Mouse (Mus musculus): ENCODE data around the gene Krtcap2. TPM values are rescaled to one million over a fixed set of nuclear protein-coding genes. Genes with fewer than 3 reads are reported as not detected.

The Krtcap2 gene
- polyA plus RNA-seq, 1 experiment from 2014 or later: 349 TPM

- ATAC-seq (ENCODE audit: low read depth) (no peak), DNase-seq (ENCODE audit: low spot score) (no peak)
- 46% methylated on average over 6 of the region's 7 CpGs for WGBS
- 0 out of 2 replicates have a peak, but pooled peaks cover 7% of the 10 kb centered on the region for H3K27me3 ChIP-seq (replicated peaks; ENCODE audit: control insufficient read depth, insufficient read depth, low read length)
- H3K4me3 ChIP-seq (ENCODE audit: low read depth, low read length): peak overlapping the region; percentile 50
- H3K9ac ChIP-seq (ENCODE audit: low read depth, low read length): peak overlapping the region; percentile 71
- H3K4me1 ChIP-seq (ENCODE audit: control insufficient read depth, insufficient read depth, low read length): peaks cover 27% of the 10 kb centered on the region
- peak overlapping the region; percentile 82 for H3K27ac ChIP-seq (replicated peaks; ENCODE audit: low read depth, low read length)
- no peaks in the 10 kb centered on the region for H3K9me3 ChIP-seq (ENCODE audit: control insufficient read depth, low read length)
- 0 out of 2 replicates have a peak, but pooled peaks cover 16% of the 10 kb centered on the region for H3K36me3 ChIP-seq (ENCODE audit: control insufficient read depth, insufficient read depth, low read length)
- H3K4me2 ChIP-seq (ENCODE audit: low read depth, low read length): peak overlapping the region; percentile 80
Observed at GRCm38 (mm10) chr3:89278107-89278506, 32.3 kb downstream of the Krtcap2 start.

- Histone ChIP-seq H3K9ac (ENCODE audit: low read depth, low read length) (peak overlapping the region; percentile 71), H3K4me2 (ENCODE audit: low read depth, low read length) (peak overlapping the region; percentile 80), H3K36me3 (ENCODE audit: control insufficient read depth, insufficient read depth, low read length) (0 out of 2 replicates have a peak, but pooled peaks cover 16% of the 10 kb centered on the region), H3K9me3 (ENCODE audit: control insufficient read depth, low read length) (no peaks in the 10 kb centered on the region), H3K27me3 (replicated peaks; ENCODE audit: control insufficient read depth, insufficient read depth, low read length) (0 out of 2 replicates have a peak, but pooled peaks cover 7% of the 10 kb centered on the region), H3K27ac (replicated peaks; ENCODE audit: low read depth, low read length) (peak overlapping the region; percentile 82), H3K4me3 (ENCODE audit: low read depth, low read length) (peak overlapping the region; percentile 50), H3K4me1 (ENCODE audit: control insufficient read depth, insufficient read depth, low read length) (peaks cover 27% of the 10 kb centered on the region)
- 18% methylated on average over 8 of the region's 8 CpGs for WGBS
- ATAC-seq (ENCODE audit: low read depth): no peak
- no peak for DNase-seq (ENCODE audit: low spot score)
Observed at GRCm38 (mm10) chr3:89278643-89279042, 32.9 kb downstream of the Krtcap2 start.

GRCm38 (mm10) chr3:89279153-89279890, 33.6 kb downstream of the Krtcap2 start:
- Histone ChIP-seq H3K4me3 (ENCODE audit: low read depth, low read length) (peak overlapping the region; percentile 50), H3K27me3 (replicated peaks; ENCODE audit: control insufficient read depth, insufficient read depth, low read length) (0 out of 2 replicates have a peak, but pooled peaks cover 7% of the 10 kb centered on the region), H3K9me3 (ENCODE audit: control insufficient read depth, low read length) (no peaks in the 10 kb centered on the region), H3K9ac (ENCODE audit: low read depth, low read length) (peak overlapping the region; percentile 71), H3K27ac (replicated peaks; ENCODE audit: low read depth, low read length) (peak overlapping the region; percentile 82), H3K4me2 (ENCODE audit: low read depth, low read length) (peak overlapping the region; percentile 80), H3K4me1 (ENCODE audit: control insufficient read depth, insufficient read depth, low read length) (peaks cover 27% of the 10 kb centered on the region), H3K36me3 (ENCODE audit: control insufficient read depth, insufficient read depth, low read length) (0 out of 2 replicates have a peak, but pooled peaks cover 13% of the 10 kb centered on the region)
- DNase-seq (ENCODE audit: low spot score): peak; percentile 92
- WGBS: 3% methylated on average over 32 of the region's 35 CpGs
- ATAC-seq (ENCODE audit: low read depth): peak; percentile 85

GRCm38 (mm10) chr3:89280050-89280605, 34.4 kb downstream of the Krtcap2 start:
- peaks cover 27% of the 10 kb centered on the region for H3K4me1 ChIP-seq (ENCODE audit: control insufficient read depth, insufficient read depth, low read length)
- ATAC-seq (ENCODE audit: low read depth): no peak

GRCm38 (mm10) chr3:89280606-89281511, 35.1 kb downstream of the Krtcap2 start, which contains the start of gene Efna1:
Gene Efna1 (minus strand): TSS chr3:89281142.
- 0 out of 2 replicates have a peak, but pooled peaks cover 7% of the 10 kb centered on the region for H3K27me3 ChIP-seq (replicated peaks; ENCODE audit: control insufficient read depth, insufficient read depth, low read length)
- H3K9me3 ChIP-seq (ENCODE audit: control insufficient read depth, low read length): no peaks in the 10 kb centered on the region
- H3K9ac ChIP-seq (ENCODE audit: low read depth, low read length): peak within 1 kb of the TSS; percentile 71
- 1% methylated on average over 45 of the region's 52 CpGs for WGBS
- H3K36me3 ChIP-seq (ENCODE audit: control insufficient read depth, insufficient read depth, low read length): 0 out of 2 replicates have a peak, but pooled peaks cover 3% of the 10 kb centered on the region
- peak within 1 kb of the TSS; percentile 50 for H3K4me3 ChIP-seq (ENCODE audit: low read depth, low read length)
- DNase-seq (ENCODE audit: low spot score) (peak; percentile 66), ATAC-seq (ENCODE audit: low read depth) (peak; percentile 28; the same call in 1 of the 2 replicates)
- H3K4me2 ChIP-seq (ENCODE audit: low read depth, low read length): peak within 1 kb of the TSS; percentile 80
- H3K27ac ChIP-seq (replicated peaks; ENCODE audit: low read depth, low read length): peak within 1 kb of the TSS; percentile 82
- peaks cover 27% of the 10 kb centered on the region for H3K4me1 ChIP-seq (ENCODE audit: control insufficient read depth, insufficient read depth, low read length)

More at GRCm38 (mm10) chr3:89280050-89280605, 34.4 kb downstream of the Krtcap2 start:
- under 1% methylated on average over 28 of the region's 29 CpGs for WGBS
- Histone ChIP-seq H3K27ac (replicated peaks; ENCODE audit: low read depth, low read length) (peak overlapping the region; percentile 82), H3K4me2 (ENCODE audit: low read depth, low read length) (peak overlapping the region; percentile 80), H3K9ac (ENCODE audit: low read depth, low read length) (peak overlapping the region; percentile 71), H3K4me3 (ENCODE audit: low read depth, low read length) (peak overlapping the region; percentile 50), H3K9me3 (ENCODE audit: control insufficient read depth, low read length) (no peaks in the 10 kb centered on the region), H3K36me3 (ENCODE audit: control insufficient read depth, insufficient read depth, low read length) (0 out of 2 replicates have a peak, but pooled peaks cover 8% of the 10 kb centered on the region), H3K27me3 (replicated peaks; ENCODE audit: control insufficient read depth, insufficient read depth, low read length) (0 out of 2 replicates have a peak, but pooled peaks cover 7% of the 10 kb centered on the region)
- no peak for DNase-seq (ENCODE audit: low spot score)

GRCm38 (mm10) chr3:89281579-89282290, 36.0 kb downstream of the Krtcap2 start:
- no peaks in the 10 kb centered on the region for H3K9me3 ChIP-seq (ENCODE audit: control insufficient read depth, low read length)
- DNase-seq (ENCODE audit: low spot score): peak; percentile 90
- peak; percentile 17; the same call in 1 of the 2 replicates for ATAC-seq (ENCODE audit: low read depth)
- 0 out of 2 replicates have a peak, but pooled peaks cover 7% of the 10 kb centered on the region for H3K27me3 ChIP-seq (replicated peaks; ENCODE audit: control insufficient read depth, insufficient read depth, low read length)
- no peaks in the 10 kb centered on the region for H3K36me3 ChIP-seq (ENCODE audit: control insufficient read depth, insufficient read depth, low read length)
- peak overlapping the region; percentile 82 for H3K27ac ChIP-seq (replicated peaks; ENCODE audit: low read depth, low read length)
- H3K4me3 ChIP-seq (ENCODE audit: low read depth, low read length): peak overlapping the region; percentile 50
- 15% methylated on average over 20 of the region's 20 CpGs for WGBS
- H3K9ac ChIP-seq (ENCODE audit: low read depth, low read length): peak overlapping the region; percentile 65; the same call in 1 of the 2 replicates
- H3K4me1 ChIP-seq (ENCODE audit: control insufficient read depth, insufficient read depth, low read length): peaks cover 27% of the 10 kb centered on the region
- H3K4me2 ChIP-seq (ENCODE audit: low read depth, low read length): peak overlapping the region; percentile 80

GRCm38 (mm10) chr3:89282291-89282643, 36.5 kb downstream of the Krtcap2 start:
- H3K4me2 ChIP-seq (ENCODE audit: low read depth, low read length): no peak overlapping the region; the same call in 1 of the 2 replicates
- H3K36me3 ChIP-seq (ENCODE audit: control insufficient read depth, insufficient read depth, low read length): no peaks in the 10 kb centered on the region
- ATAC-seq (ENCODE audit: low read depth) (no peak), DNase-seq (ENCODE audit: low spot score) (no peak)
- no peak overlapping the region for H3K27ac ChIP-seq (replicated peaks; ENCODE audit: low read depth, low read length)
- 12% methylated on average over 4 of the region's 4 CpGs for WGBS
- 0 out of 2 replicates have a peak, but pooled peaks cover 7% of the 10 kb centered on the region for H3K27me3 ChIP-seq (replicated peaks; ENCODE audit: control insufficient read depth, insufficient read depth, low read length)
- no peaks in the 10 kb centered on the region for H3K9me3 ChIP-seq (ENCODE audit: control insufficient read depth, low read length)
- H3K4me3 ChIP-seq (ENCODE audit: low read depth, low read length): no peak overlapping the region
- peaks cover 23% of the 10 kb centered on the region for H3K4me1 ChIP-seq (ENCODE audit: control insufficient read depth, insufficient read depth, low read length)
- no peak overlapping the region for H3K9ac ChIP-seq (ENCODE audit: low read depth, low read length)

All from embryonic facial prominence, embryonic 14.5 days (tissue).